Mouse (Mus musculus) frontal cortex, postnatal 14 days (tissue): ENCODE results near the gene Lamc2.

Source experiments
- DNase-seq, 2 experiments: peaks; one replicate each; pipeline ENCODE4 v3.0.0; 2022; ENCODE audit warnings: low spot score in 2 of 2

The Lamc2 gene

GRCm38 (mm10) chr1:153185828-153186803 is at the start of gene Lamc2:
Gene Lamc2 (minus strand): TSS chr1:153186447.
- peak in 1 of 2 experiments; percentile 13 for DNase-seq

GRCm38 (mm10) chr1:153235576-153235975 is 49.3 kb upstream of the Lamc2 start:
- no peak for DNase-seq

GRCm38 (mm10) chr1:153231681-153232080 is 45.4 kb upstream of the Lamc2 start:
- DNase-seq = no peak

- no peak for DNase-seq
Measured at GRCm38 (mm10) chr1:153227916-153228315, 41.7 kb upstream of the Lamc2 start.

GRCm38 (mm10) chr1:153227096-153227495 is 40.8 kb upstream of the Lamc2 start:
- DNase-seq = no peak

GRCm38 (mm10) chr1:153225786-153226725 is 39.8 kb upstream of the Lamc2 start:
- DNase-seq = no peak

- no peak for DNase-seq
Measured at GRCm38 (mm10) chr1:153224331-153224730, 38.1 kb upstream of the Lamc2 start.

- DNase-seq = no peak
Measured at GRCm38 (mm10) chr1:153219376-153219775, 33.1 kb upstream of the Lamc2 start.

GRCm38 (mm10) chr1:153216516-153216915 is 30.3 kb upstream of the Lamc2 start:
- DNase-seq = no peak

GRCm38 (mm10) chr1:153215676-153216075 is 29.4 kb upstream of the Lamc2 start:
- DNase-seq = no peak

GRCm38 (mm10) chr1:153210992-153211391 is 24.7 kb upstream of the Lamc2 start:
- DNase-seq = no peak

GRCm38 (mm10) chr1:153210198-153210597 is 24.0 kb upstream of the Lamc2 start:
- no peak for DNase-seq

- no peak for DNase-seq
Measured at GRCm38 (mm10) chr1:153202195-153202594, 15.9 kb upstream of the Lamc2 start.

- no peak for DNase-seq
Measured at GRCm38 (mm10) chr1:153201448-153201847, 15.2 kb upstream of the Lamc2 start.

- no peak for DNase-seq
Measured at GRCm38 (mm10) chr1:153197316-153197850, 11.1 kb upstream of the Lamc2 start.

- DNase-seq = no peak
Measured at GRCm38 (mm10) chr1:153192945-153193344, 6.7 kb upstream of the Lamc2 start.

GRCm38 (mm10) chr1:153192379-153192778 is 6.1 kb upstream of the Lamc2 start:
- DNase-seq = no peak

- peak in 1 of 2 experiments; percentile 50 for DNase-seq
Measured at GRCm38 (mm10) chr1:153191943-153192329, 5.7 kb upstream of the Lamc2 start.

- DNase-seq = no peak
Measured at GRCm38 (mm10) chr1:153191237-153191942, 5.1 kb upstream of the Lamc2 start.

- DNase-seq = no peak
Measured at GRCm38 (mm10) chr1:153188081-153188480, 1.8 kb upstream of the Lamc2 start.

- DNase-seq = peak; percentile 21 to 40
Measured at GRCm38 (mm10) chr1:153180586-153181289, 5.5 kb downstream of the Lamc2 start.
